Mouse (Mus musculus) spleen, embryonic (tissue): Measurements from ENCODE around the gene Abcb8.

Experiments used
- CTCF ChIA-PET: fragments of 350-600 bp; sonication (Branson Sonifier 250); formaldehyde crosslinking; loops from one replicate; lab custom pipeline; 2022; lab: Charles Lee

Gene Abcb8

GRCm38 (mm10) chr5:24393392-24393997 is at the start of gene Abcb8:
Abcb8 (plus strand) TSS chr5:24393663.
- CTCF ChIA-PET, result interaction anchor here (0.6 kb wide), 1 partner anchor 9 kb away, joined by 3 read pairs; no protein-coding TSS in a partner anchor

GRCm38 (mm10) chr5:24343977-24344436 is 49.5 kb upstream of the Abcb8 start:
- CTCF ChIA-PET, result no interaction called here

- CTCF ChIA-PET, result no interaction called here
Measured at GRCm38 (mm10) chr5:24344477-24345051, 48.9 kb upstream of the Abcb8 start.

- CTCF ChIA-PET, result no interaction called here
Measured at GRCm38 (mm10) chr5:24346313-24346712, 47.1 kb upstream of the Abcb8 start.

- CTCF ChIA-PET, result interaction anchor here (0.5 kb wide), 1 partner anchor 432 kb away, joined by 3 read pairs; no protein-coding TSS in a partner anchor
Measured at GRCm38 (mm10) chr5:24347186-24347875, 46.1 kb upstream of the Abcb8 start.

- CTCF ChIA-PET, result no interaction called here
Measured at GRCm38 (mm10) chr5:24348128-24348527, 45.3 kb upstream of the Abcb8 start.

GRCm38 (mm10) chr5:24348546-24348945 is 44.9 kb upstream of the Abcb8 start:
- CTCF ChIA-PET, result interaction anchor here (1.1 kb wide), 1 partner anchor 9 kb away, joined by 4 read pairs; no protein-coding TSS in a partner anchor

- CTCF ChIA-PET, result no interaction called here
Measured at GRCm38 (mm10) chr5:24350073-24350472, 43.4 kb upstream of the Abcb8 start.

GRCm38 (mm10) chr5:24350531-24351250 is 42.8 kb upstream of the Abcb8 start:
- CTCF ChIA-PET, result no interaction called here

- CTCF ChIA-PET, result no interaction called here
Measured at GRCm38 (mm10) chr5:24351278-24351677, 42.2 kb upstream of the Abcb8 start, which contains the start of gene Kcnh2. Kcnh2 (minus strand) TSS chr5:24351604.

- CTCF ChIA-PET, result no interaction called here
Measured at GRCm38 (mm10) chr5:24351701-24352171, 41.7 kb upstream of the Abcb8 start.

GRCm38 (mm10) chr5:24352251-24352859 is 41.1 kb upstream of the Abcb8 start:
- CTCF ChIA-PET, result no interaction called here

- CTCF ChIA-PET, result no interaction called here
Measured at GRCm38 (mm10) chr5:24353327-24353726, 40.1 kb upstream of the Abcb8 start.

- CTCF ChIA-PET, result no interaction called here
Measured at GRCm38 (mm10) chr5:24356764-24357163, 36.7 kb upstream of the Abcb8 start.

- CTCF ChIA-PET, result interaction anchor here (0.7 kb wide), 1 partner anchor 9 kb away, joined by 4 read pairs; no protein-coding TSS in a partner anchor
Measured at GRCm38 (mm10) chr5:24357461-24357860, 36.0 kb upstream of the Abcb8 start.

- CTCF ChIA-PET, result interaction anchor here (0.6 kb wide), 1 partner anchor 468 kb away, joined by 3 read pairs; no protein-coding TSS in a partner anchor
Measured at GRCm38 (mm10) chr5:24360792-24361454, 32.5 kb upstream of the Abcb8 start.

- CTCF ChIA-PET, result no interaction called here
Measured at GRCm38 (mm10) chr5:24363467-24363866, 30.0 kb upstream of the Abcb8 start.

GRCm38 (mm10) chr5:24364061-24364460 is 29.4 kb upstream of the Abcb8 start:
- CTCF ChIA-PET, result no interaction called here

GRCm38 (mm10) chr5:24364508-24364907 is 29.0 kb upstream of the Abcb8 start, which contains the start of gene Nos3:
Nos3 (plus strand) TSS chr5:24364810.
- CTCF ChIA-PET, result no interaction called here

- CTCF ChIA-PET, result interaction anchor here (0.5 kb wide), 1 partner anchor 546 kb away, joined by 3 read pairs; no protein-coding TSS in a partner anchor
Measured at GRCm38 (mm10) chr5:24364963-24365362, 28.5 kb upstream of the Abcb8 start.
